Mouse (Mus musculus) layer of hippocampus, adult 18-20 months (tissue): ENCODE measurements at regions not wholly inside any gene's neighbourhood (a gene's known extent, or its start where the extent isn't known, plus 50 kb on each side); places are given as distances from the start of the nearest gene placed in this dataset.

Experiments
- DNase-seq, 2 experiments: peaks; one replicate each; pipeline ENCODE4 v3.0.0; 2022; ENCODE audit warnings: low spot score in 2 of 2

DNA sequence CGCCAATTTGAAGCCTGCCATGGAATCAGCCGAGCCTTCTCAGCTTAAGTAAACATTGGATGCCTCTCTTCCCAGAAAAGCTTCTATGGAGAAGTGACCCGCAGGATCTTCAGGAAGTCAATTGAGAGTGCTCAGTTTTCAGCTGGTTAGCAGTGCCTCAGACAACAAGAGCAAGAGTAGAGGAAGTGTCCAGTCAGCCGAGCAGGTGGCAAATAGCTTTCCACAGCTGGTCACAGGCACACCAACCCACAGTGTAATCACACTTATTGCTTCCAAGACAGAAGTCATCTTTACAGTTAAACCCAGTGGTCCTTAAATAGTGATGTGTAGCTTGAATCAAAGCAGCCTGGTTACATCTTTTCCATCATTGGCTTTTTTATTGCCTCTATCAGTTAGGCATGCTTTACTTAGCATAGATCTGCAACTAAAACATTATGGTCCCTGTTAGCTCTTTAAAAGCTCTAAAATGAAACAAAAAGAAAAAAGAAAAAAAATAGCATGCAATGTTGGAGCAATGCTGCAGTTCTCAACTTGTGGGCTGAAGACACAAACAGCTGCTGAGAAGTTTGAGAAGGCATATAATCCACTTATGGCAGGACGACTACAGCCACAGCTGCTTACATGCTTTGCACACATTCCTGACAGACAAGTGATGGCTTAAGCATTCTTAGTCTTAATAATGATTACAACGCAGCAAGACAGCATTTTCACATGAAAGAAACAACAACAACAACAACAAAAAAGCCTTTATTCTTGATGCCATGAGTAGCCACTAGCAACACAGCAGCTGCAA is 444.5 kb downstream of the Tmem135 start:
- no peak for DNase-seq

GRCm38 (mm10) chr7:88954978-88955377 is 449.0 kb downstream of the Tmem135 start:
- peak in 1 of 2 experiments; percentile 23 for DNase-seq

DNA sequence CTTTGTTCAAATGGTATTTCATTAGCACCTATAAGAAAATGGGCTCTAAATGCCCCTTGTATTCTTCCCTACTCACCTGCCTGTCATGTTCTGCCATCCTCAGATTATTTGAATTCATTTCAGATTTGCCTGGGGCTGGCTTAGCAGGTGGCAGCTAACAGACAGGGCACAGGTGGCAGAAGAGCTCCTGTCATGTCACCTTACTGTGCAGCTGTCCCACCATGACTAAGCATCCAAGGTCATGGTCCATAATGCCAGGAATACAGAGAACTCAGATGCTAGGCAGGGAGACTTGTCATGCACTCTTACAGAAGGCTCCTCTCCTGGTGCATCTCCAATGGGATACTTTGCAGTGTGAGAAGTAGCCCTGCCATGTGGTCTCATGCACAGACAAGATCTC is 458.7 kb downstream of the Tmem135 start:
- no peak for DNase-seq

- no peak for DNase-seq
These were observed 459.1 kb downstream of the Tmem135 start for GRCm38 (mm10) chr7:88944936-88945335.

DNA sequence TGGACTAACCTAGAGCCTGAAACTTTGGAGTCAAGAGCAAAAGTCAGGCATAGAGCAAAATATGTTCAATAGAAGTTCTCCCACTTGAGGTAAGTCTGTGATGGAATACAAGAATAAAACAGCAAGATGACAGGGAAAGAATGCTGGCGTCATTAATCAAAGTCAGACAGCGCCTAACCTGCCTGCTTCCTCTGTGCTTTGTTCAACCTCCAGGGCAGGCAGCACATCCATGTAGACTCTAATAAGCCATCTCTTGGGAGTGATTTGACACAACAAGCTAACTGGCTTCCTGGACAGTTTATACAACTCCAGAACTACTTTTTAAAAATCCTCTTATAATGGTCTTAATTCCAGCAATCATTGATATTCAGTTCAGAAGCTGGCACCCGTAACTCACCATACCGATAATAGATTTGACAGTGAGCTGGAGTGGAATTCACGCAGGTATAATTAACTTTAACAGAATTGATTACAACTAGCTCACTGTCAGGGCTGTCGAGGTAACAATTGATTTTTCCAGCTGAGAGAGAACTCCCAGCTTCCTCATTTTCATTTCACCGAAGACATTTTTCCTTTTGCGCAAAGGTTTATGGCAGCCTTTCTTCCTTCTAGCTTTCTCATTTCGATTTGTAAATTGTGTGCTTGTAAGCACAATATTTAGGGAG is 462.6 kb downstream of the Tmem135 start:
- DNase-seq, result no peak

- no peak for DNase-seq
These were observed 463.8 kb downstream of the Tmem135 start for GRCm38 (mm10) chr7:88940196-88940595.

DNA sequence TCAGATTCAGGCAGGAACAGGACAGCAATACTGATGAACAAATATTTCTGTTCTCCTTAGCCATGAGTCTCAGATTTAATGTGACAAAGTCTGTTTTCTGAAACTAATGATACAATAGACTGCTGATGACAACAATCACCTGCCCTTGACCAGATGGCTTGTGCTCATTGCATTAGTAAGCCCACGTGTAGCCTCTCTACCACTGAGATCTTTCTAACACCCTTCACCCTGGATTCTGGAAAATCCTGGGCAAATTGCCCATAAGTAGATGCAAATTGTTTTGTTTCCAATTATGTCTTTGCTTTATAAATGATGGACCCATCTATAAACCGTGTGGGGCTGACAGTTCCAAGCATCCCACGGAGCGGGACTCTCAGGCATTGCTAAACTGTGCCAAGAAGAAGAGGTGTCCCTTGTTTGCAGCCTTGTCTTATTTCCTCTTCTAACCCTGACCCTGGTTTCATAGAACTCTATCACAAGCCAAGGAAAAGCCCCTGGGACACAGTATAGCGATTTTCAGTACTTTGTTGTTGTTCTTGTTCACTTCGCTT is 475.7 kb downstream of the Tmem135 start:
- DNase-seq, result no peak
